Mouse (Mus musculus) heart, adult 18-20 months (tissue): ENCODE measurements around the gene Klk1b3. TPM values are rescaled to one million over a fixed set of nuclear protein-coding genes. Genes with fewer than 3 reads are reported as not detected.
"Not testable (repeated sequence)": the region's sequence is repeated elsewhere in the genome, so short reads cannot be mapped to it uniquely, and the experiment has no call there.

ENCODE experiments used
- DNase-seq, 2 experiments: peaks; one replicate each; pipeline ENCODE4 v3.0.0; 2021 to 2022; ENCODE audit warnings: mixed read lengths in 1 of 2
- long read RNA-seq, 2 experiments: library from polyadenylated mRNA; stranded (forward); transcript quantifications; one replicate each; pipeline ENCODE4 v2.0.0; 2021
- total RNA-seq, 2 experiments: library from RNA; stranded (reverse); gene quantifications; 2 replicates each; pipeline ENCODE4 v1.2.3; 2021

Klk1b3 gene
- total RNA-seq, result not detected
- long read RNA-seq, experiment 1, result 0 reads
- long read RNA-seq, experiment 2, result 0 reads

GRCm38 (mm10) chr7:44197891-44198290, at the start of gene Klk1b3:
Gene Klk1b3 (plus strand): TSS chr7:44198191.
- no peak for DNase-seq

- no peak for DNase-seq
These were observed 18.5 kb upstream of the Klk1b3 start for GRCm38 (mm10) chr7:44179299-44180045.

GRCm38 (mm10) chr7:44186516-44186915, 11.5 kb upstream of the Klk1b3 start:
- not testable (repeated sequence) for DNase-seq

GRCm38 (mm10) chr7:44187936-44188335, 10.1 kb upstream of the Klk1b3 start, which contains the start of gene Klk1b24:
Gene Klk1b24 (plus strand): TSS chr7:44188236.
- not testable (repeated sequence) for DNase-seq

- DNase-seq, result not testable (repeated sequence)
These were observed 4.5 kb upstream of the Klk1b3 start for GRCm38 (mm10) chr7:44193466-44193865.

- DNase-seq, result not testable (repeated sequence)
These were observed 9.1 kb downstream of the Klk1b3 start, which contains the start of gene Klk1b4 for GRCm38 (mm10) chr7:44207135-44207534. Gene Klk1b4 (plus strand): TSS chr7:44207435.

- DNase-seq, result no peak
These were observed 10.3 kb downstream of the Klk1b3 start for GRCm38 (mm10) chr7:44208307-44208706.

GRCm38 (mm10) chr7:44215645-44216044, 17.7 kb downstream of the Klk1b3 start, which contains the start of gene Klk1b5:
Gene Klk1b5 (plus strand): TSS chr7:44215945.
- no peak for DNase-seq

GRCm38 (mm10) chr7:44221601-44222000, 23.6 kb downstream of the Klk1b3 start:
- not testable (repeated sequence) for DNase-seq

GRCm38 (mm10) chr7:44222335-44222734, 24.3 kb downstream of the Klk1b3 start:
- DNase-seq, result not testable (repeated sequence)

- no peak for DNase-seq
These were observed 27.1 kb downstream of the Klk1b3 start, which contains the start of gene Klk1 for GRCm38 (mm10) chr7:44225076-44225475. Gene Klk1 (plus strand): TSS chr7:44225360.

GRCm38 (mm10) chr7:44235909-44236308, 37.9 kb downstream of the Klk1b3 start, which contains the start of gene Gm36864:
Gene Gm36864 (plus strand): TSS chr7:44236177.
- DNase-seq, result no peak

GRCm38 (mm10) chr7:44239913-44240312, 41.9 kb downstream of the Klk1b3 start:
- no peak for DNase-seq

GRCm38 (mm10) chr7:44240712-44241111, 42.7 kb downstream of the Klk1b3 start:
- no peak for DNase-seq

GRCm38 (mm10) chr7:44241163-44241562, 43.2 kb downstream of the Klk1b3 start:
- DNase-seq, result no peak

- DNase-seq, result no peak
These were observed 46.1 kb downstream of the Klk1b3 start for GRCm38 (mm10) chr7:44244080-44244479.

GRCm38 (mm10) chr7:44246055-44246983, 48.3 kb downstream of the Klk1b3 start, which contains the start of the genes 1700028J19Rik and 2410002F23Rik:
Gene 1700028J19Rik (minus strand): TSS chr7:44246695.
Gene 2410002F23Rik (plus strand): TSS chr7:44246722.
- DNase-seq, result peak; percentile 92 to 96

GRCm38 (mm10) chr7:44246984-44247470, 49.0 kb downstream of the Klk1b3 start:
- DNase-seq, result peak in 1 of 2 experiments; percentile 24

- DNase-seq, result no peak
These were observed 50.0 kb downstream of the Klk1b3 start for GRCm38 (mm10) chr7:44247971-44248370.

GRCm38 (mm10) chr7:44249248-44249647, 51.3 kb downstream of the Klk1b3 start:
- DNase-seq, result no peak

- not testable (repeated sequence) for DNase-seq
These were observed 52.8 kb downstream of the Klk1b3 start for GRCm38 (mm10) chr7:44250732-44251275.
